Mouse (Mus musculus) embryonic facial prominence, embryonic 11.5 days (tissue): ENCODE measurements at regions not wholly inside any gene's neighbourhood (a gene's known extent, or its start where the extent isn't known, plus 50 kb on each side); places are given as distances from the start of the nearest gene placed in this dataset.

ENCODE experiments used
- ATAC-seq: fragments of 200-750 bp; cut with Nextera tagmentation; replicated peaks from 2 replicates; pipeline ENCODE4 v1.8.0; 2017; ENCODE audit warnings: low read depth; ENCODE audit not compliant: insufficient number of reproducible peaks, low FRiP score, low TSS enrichment
- DNase-seq: peaks from one replicate; pipeline ENCODE4 v3.0.0-alpha.2; 2015; ENCODE audit warnings: low spot score
- H3K27ac ChIP-seq: fragments of 300-500 bp; sonication (generic); replicated peaks from 2 replicates; pipeline ENCODE4 v1.5.1; 2014; ENCODE audit warnings: mild to moderate bottlenecking, low read depth, low read length, control low read depth
- H3K27me3 ChIP-seq: fragments of 300-500 bp; sonication (generic); 2 replicates; pipeline ENCODE4 v1.6.1; 2014; ENCODE audit warnings: mild to moderate bottlenecking, low read length, moderate library complexity, mixed read lengths; ENCODE audit not compliant: control insufficient read depth, insufficient read depth
- H3K36me3 ChIP-seq: fragments of 300-500 bp; sonication (generic); replicated peaks from 2 replicates; pipeline ENCODE4 v1.6.1; 2014; ENCODE audit warnings: low read depth, mild to moderate bottlenecking, low read length, moderate library complexity, mixed read lengths; ENCODE audit not compliant: control insufficient read depth, insufficient read depth
- H3K4me1 ChIP-seq: fragments of 300-500 bp; sonication (generic); 2 replicates; pipeline ENCODE4 v1.6.1; 2014; ENCODE audit warnings: low read length, mixed read lengths; ENCODE audit not compliant: control insufficient read depth, insufficient read depth
- H3K4me2 ChIP-seq: fragments of 300-500 bp; sonication (generic); 2 replicates; pipeline ENCODE4 v1.6.1; 2014; ENCODE audit warnings: low read depth, mild to moderate bottlenecking, control low read depth, low read length, moderate library complexity
- H3K4me3 ChIP-seq: fragments of 300-500 bp; sonication (generic); 2 replicates; pipeline ENCODE4 v1.5.1; 2014; ENCODE audit warnings: low read depth, low read length, control low read depth
- H3K9ac ChIP-seq: fragments of 300-500 bp; sonication (generic); replicated peaks from 2 replicates; pipeline ENCODE4 v1.6.1; 2014; ENCODE audit warnings: mild to moderate bottlenecking, control low read depth, low read length
- H3K9me3 ChIP-seq: fragments of 300-500 bp; sonication (generic); replicated peaks from 2 replicates; pipeline ENCODE4 v1.6.1; 2016; ENCODE audit warnings: mild to moderate bottlenecking, low read length, inconsistent platforms, mixed read lengths; ENCODE audit not compliant: control insufficient read depth
- WGBS: fragments of 180-500 bp; shearing (Covaris S2); extraction: QIAGEN DNeasy Blood & Tissue Kit; methylation state at CpG from one replicate; pipeline ENCODE4 v1.1.7; 2014; 5-methylcytosine and 5-hydroxymethylcytosine counted together

- Histone ChIP-seq H3K4me3 (no peak overlapping the region), H3K4me2 (no peak overlapping the region), H3K9ac (no peak overlapping the region), H3K27me3 (no peaks in the 10 kb centered on the region), H3K9me3 (no peaks in the 10 kb centered on the region), H3K4me1 (no peaks in the 10 kb centered on the region), H3K27ac (no peak overlapping the region), H3K36me3 (no peaks in the 10 kb centered on the region)
- no peak for ATAC-seq
- 69% methylated on average over 1 of the region's 1 CpGs for WGBS
- no peak for DNase-seq
These were observed 875.0 kb upstream of the A1bg start for GRCm38 (mm10) chr15:61797827-61798226.

GRCm38 (mm10) chr15:61794506-61794905 lies 871.7 kb upstream of the A1bg start:
- ATAC-seq (no peak), DNase-seq (no peak)
- Histone ChIP-seq H3K4me3 (no peak overlapping the region), H3K36me3 (no peaks in the 10 kb centered on the region), H3K9me3 (no peaks in the 10 kb centered on the region), H3K27ac (no peak overlapping the region), H3K4me1 (no peaks in the 10 kb centered on the region), H3K9ac (no peak overlapping the region), H3K4me2 (no peak overlapping the region), H3K27me3 (no peaks in the 10 kb centered on the region)
- WGBS, result 86% methylated on average over 3 of the region's 3 CpGs

- no peak overlapping the region for H3K27ac ChIP-seq
- H3K4me1 ChIP-seq, result no peaks in the 10 kb centered on the region
- no peaks in the 10 kb centered on the region for H3K27me3 ChIP-seq
- H3K9me3 ChIP-seq, result no peaks in the 10 kb centered on the region
- ATAC-seq, result no peak
- H3K4me2 ChIP-seq, result no peak overlapping the region
- no peak for DNase-seq
- WGBS, result 79% methylated on average over 7 of the region's 7 CpGs
- no peak overlapping the region for H3K9ac ChIP-seq
- no peaks in the 10 kb centered on the region for H3K36me3 ChIP-seq
- H3K4me3 ChIP-seq, result no peak overlapping the region
These were observed 867.2 kb upstream of the A1bg start for GRCm38 (mm10) chr15:61789847-61790562.

GRCm38 (mm10) chr15:61787046-61787445 lies 864.2 kb upstream of the A1bg start:
- Histone ChIP-seq H3K27ac (no peak overlapping the region), H3K9me3 (no peaks in the 10 kb centered on the region), H3K4me3 (no peak overlapping the region), H3K27me3 (no peaks in the 10 kb centered on the region), H3K4me1 (no peaks in the 10 kb centered on the region), H3K4me2 (no peak overlapping the region), H3K36me3 (no peaks in the 10 kb centered on the region), H3K9ac (no peak overlapping the region)
- ATAC-seq, result no peak
- no peak for DNase-seq
- 95% methylated on average over 1 of the region's 1 CpGs for WGBS

- no peak for ATAC-seq
- no peak for DNase-seq
- 87% methylated on average over 2 of the region's 2 CpGs for WGBS
These were observed 858.7 kb upstream of the A1bg start for GRCm38 (mm10) chr15:61781531-61781930.

GRCm38 (mm10) chr15:61772996-61773395 lies 850.2 kb upstream of the A1bg start:
- DNase-seq (no peak), ATAC-seq (no peak)
- Histone ChIP-seq H3K27me3 (no peaks in the 10 kb centered on the region), H3K4me3 (no peak overlapping the region), H3K9ac (no peak overlapping the region), H3K27ac (no peak overlapping the region), H3K4me2 (no peak overlapping the region), H3K9me3 (no peaks in the 10 kb centered on the region), H3K4me1 (no peaks in the 10 kb centered on the region), H3K36me3 (no peaks in the 10 kb centered on the region)
- 94% methylated on average over 4 of the region's 4 CpGs for WGBS

More at GRCm38 (mm10) chr15:61781531-61781930, 858.7 kb upstream of the A1bg start:
- H3K4me2 ChIP-seq, result no peak overlapping the region
- no peaks in the 10 kb centered on the region for H3K9me3 ChIP-seq
- H3K36me3 ChIP-seq, result no peaks in the 10 kb centered on the region
- H3K9ac ChIP-seq, result no peak overlapping the region
- H3K27ac ChIP-seq, result no peak overlapping the region
- no peaks in the 10 kb centered on the region for H3K4me1 ChIP-seq
- H3K27me3 ChIP-seq, result no peaks in the 10 kb centered on the region
- no peak overlapping the region for H3K4me3 ChIP-seq

- 47% methylated on average over 14 of the region's 14 CpGs for WGBS
- Histone ChIP-seq H3K4me3 (no peak overlapping the region), H3K4me2 (no peak overlapping the region), H3K4me1 (no peaks in the 10 kb centered on the region), H3K27me3 (no peaks in the 10 kb centered on the region), H3K36me3 (no peaks in the 10 kb centered on the region), H3K27ac (no peak overlapping the region), H3K9me3 (no peaks in the 10 kb centered on the region), H3K9ac (no peak overlapping the region)
- DNase-seq (peak; percentile 31), ATAC-seq (no peak)
These were observed 848.1 kb upstream of the A1bg start for GRCm38 (mm10) chr15:61770721-61771542.

- no peaks in the 10 kb centered on the region for H3K4me1 ChIP-seq
- no peak for ATAC-seq
- 61% methylated on average over 2 of the region's 2 CpGs for WGBS
These were observed 843.8 kb upstream of the A1bg start for GRCm38 (mm10) chr15:61766544-61767094.

More at GRCm38 (mm10) chr15:61766544-61767094, 843.8 kb upstream of the A1bg start:
- H3K27me3 ChIP-seq, result no peaks in the 10 kb centered on the region
- H3K9me3 ChIP-seq, result no peaks in the 10 kb centered on the region
- no peaks in the 10 kb centered on the region for H3K36me3 ChIP-seq
- H3K27ac ChIP-seq, result no peak overlapping the region
- H3K4me2 ChIP-seq, result no peak overlapping the region
- no peak for DNase-seq
- no peak overlapping the region for H3K4me3 ChIP-seq
- H3K9ac ChIP-seq, result no peak overlapping the region
